Mouse (Mus musculus) layer of hippocampus, postnatal 10 days (tissue): ENCODE measurements at regions not wholly inside any gene's neighbourhood (a gene's known extent, or its start where the extent isn't known, plus 50 kb on each side); places are given as distances from the start of the nearest gene placed in this dataset.

Source experiments
- DNase-seq, 2 experiments: peaks; one replicate each; pipeline ENCODE4 v3.0.0; 2021; ENCODE audit warnings: low spot score in 2 of 2

DNA sequence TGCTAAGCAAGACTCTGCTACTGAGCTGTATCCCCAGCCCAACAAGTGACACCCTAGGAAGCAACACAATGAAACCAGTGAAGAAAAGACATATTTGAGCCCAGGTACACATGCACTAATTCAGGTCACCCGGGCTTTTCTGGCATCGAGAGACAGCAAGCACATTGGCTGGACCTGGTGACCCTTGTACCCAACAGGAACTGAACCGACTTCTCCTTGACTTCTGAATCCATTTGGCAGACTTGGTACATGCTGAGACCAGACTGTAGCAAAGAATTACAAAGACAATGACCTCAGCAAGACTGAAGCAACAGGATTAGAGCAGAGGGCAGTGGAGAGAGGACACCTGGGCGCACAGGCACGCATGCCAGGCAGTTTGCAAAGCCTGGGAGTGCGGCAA lies 79.1 kb downstream of the Sema4f start:
- no peak for DNase-seq

DNA sequence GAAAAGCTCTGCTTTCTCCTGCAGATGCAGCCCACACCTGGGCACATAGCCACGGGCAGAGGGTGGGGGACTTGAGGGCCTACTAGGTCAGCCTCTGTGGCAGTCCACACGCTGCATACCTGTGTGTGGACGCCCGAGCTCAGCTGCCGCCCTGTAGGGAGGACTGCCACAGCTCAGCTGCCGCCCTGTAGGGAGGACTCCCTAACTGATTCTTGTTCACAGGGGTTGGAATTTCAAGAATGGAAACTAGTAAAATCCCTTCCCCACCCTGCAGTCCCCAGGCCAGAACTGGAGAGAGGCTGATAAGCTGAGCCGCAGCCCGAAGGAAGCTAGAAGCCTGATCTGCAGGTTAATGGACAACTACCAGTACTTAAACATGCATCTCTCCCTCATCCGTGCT lies 82.0 kb upstream of the Hk2 start:
- no peak for DNase-seq

DNA sequence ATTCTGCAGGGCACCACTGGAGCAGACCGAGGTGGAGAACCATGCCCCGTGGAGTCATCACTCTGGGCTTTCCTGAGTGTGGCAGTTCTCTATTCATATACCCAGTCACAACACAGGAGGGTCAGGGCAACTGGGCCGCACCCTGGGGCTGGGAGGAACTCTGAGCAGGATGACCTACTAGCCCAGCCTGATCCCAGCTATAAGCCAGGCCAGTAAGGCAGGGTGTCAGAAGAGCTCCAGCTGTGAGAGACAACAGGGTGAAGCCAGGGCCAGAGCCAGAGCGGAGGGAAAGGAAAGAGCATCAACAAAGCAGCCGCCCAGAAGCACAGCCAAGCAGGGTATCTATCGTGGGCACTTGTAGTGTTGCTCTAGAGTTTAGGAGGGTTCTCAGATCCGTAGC lies 81.1 kb upstream of the Hk2 start:
- DNase-seq: no peak

DNA sequence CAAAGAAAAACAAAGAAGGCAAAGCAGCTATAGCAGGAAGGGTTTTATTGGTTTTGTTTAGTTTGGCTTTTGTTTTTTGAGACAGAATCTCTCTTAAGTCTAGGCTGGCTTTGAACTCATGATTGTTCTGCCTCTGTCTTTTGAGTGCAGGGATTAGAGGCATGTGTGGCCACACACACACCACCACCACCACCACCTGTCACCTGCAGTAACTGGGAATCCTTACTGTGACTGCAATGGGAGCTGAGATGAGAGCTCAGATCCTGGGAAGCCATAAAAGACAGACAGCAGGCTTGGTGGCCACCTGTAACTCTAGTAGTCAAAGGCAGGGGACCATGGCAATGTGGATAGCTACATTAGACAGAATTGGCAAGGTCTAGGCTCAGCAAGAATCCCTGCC lies 80.5 kb upstream of the Hk2 start:
- no peak for DNase-seq

DNA sequence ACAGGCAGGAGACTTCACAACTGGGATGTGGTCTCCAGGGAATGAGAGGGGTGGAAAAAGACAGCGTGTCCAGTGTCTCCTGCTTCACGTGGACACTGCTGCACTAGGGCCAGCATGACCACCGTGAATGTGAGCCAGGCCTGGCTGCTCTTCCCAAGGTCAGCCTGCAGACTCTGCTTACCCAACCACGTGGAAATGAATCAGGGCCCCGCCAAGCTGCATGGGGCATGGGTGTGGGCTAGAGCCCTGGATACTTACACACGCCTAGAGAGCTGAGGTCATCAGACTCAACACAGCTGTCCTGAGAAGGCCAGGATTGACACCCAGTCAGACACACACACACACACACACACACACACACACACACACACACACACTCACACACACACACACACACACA lies 80.1 kb upstream of the Hk2 start:
- no peak for DNase-seq

DNA sequence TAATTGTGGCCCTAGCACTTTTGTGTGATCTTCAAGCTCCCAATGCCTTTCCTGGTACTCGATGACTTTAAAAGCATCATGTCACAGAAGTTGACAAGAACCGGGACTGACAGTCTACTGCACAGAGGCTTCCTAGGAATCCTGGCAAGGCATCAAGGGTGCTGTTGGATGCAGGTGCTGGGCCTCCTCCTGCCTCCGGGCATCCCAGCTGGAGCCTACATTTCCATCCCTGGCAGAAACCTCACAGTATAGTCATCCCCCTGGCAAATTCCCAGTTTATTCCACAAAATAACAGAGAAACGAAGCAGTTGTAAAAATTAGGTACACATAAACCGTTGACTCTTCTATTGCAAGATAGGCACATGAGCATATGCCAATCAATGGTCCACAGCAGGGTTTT lies 78.8 kb upstream of the Hk2 start:
- DNase-seq: peak; percentile 23 to 44

DNA sequence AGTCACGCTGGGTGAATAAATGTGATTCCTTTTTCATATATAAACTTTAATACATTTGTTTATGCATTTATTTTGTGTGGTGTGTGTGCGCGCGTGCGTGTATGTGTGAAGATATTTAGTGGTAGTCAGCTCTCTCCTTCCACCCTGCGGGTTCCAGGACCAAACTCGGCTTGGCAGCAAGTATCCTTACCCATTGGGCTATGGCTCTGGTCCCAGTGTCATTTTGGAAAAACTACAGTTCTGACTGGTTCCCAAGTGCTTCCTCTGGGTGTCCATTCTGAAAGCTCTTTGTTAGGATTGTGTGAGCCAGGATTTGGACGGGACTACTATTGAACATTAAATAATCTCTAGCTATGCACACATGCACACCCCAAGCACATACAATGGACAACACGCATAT lies 76.3 kb upstream of the Hk2 start:
- no peak for DNase-seq

DNA sequence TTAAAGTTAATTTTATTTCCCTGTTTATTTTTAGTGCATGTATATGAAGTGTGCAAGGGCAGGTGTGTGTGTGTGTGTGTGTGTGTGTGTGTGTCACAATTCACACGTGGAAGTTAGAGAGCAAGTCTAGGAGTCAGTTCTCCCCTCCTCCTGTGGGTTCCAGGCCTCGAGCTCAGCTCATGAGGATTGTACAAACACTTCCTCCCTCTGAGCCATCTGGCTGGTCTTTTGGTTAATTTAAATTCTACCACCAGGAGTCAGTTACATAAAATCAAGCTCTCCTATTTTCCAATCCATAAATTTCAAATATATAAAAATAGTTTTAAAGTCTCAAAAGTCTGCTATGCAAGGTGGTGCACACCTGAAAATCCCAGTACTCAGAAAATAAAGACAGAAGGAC lies 73.3 kb upstream of the Hk2 start:
- DNase-seq: no peak

DNA sequence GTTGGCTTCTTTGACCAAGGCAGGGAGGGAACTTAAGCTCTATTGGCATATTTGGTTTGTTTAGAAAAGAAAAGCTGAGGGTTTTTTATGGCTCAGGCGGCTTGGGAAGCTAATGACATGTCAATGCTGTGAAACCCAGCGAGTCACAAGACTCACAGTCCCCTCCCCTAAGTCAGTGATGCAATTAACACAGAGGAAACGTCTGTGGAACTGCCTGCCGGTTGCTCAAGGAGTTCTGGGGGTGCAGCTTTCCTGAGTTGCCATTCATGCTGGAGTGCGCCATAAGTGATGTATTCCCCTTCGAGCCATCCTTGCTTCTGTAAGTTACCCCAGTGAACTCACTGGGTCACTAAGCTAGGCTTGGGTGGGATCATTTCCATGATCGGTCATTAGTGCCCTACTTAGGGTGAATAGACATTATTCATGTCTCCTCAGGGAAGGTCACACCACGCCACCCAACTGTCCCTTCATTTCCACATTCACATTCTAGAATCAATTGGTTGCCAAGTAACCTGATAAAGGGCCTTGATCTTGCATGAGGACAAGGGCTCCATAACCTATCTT lies 72.4 kb upstream of the Hk2 start:
- DNase-seq: no peak

DNA sequence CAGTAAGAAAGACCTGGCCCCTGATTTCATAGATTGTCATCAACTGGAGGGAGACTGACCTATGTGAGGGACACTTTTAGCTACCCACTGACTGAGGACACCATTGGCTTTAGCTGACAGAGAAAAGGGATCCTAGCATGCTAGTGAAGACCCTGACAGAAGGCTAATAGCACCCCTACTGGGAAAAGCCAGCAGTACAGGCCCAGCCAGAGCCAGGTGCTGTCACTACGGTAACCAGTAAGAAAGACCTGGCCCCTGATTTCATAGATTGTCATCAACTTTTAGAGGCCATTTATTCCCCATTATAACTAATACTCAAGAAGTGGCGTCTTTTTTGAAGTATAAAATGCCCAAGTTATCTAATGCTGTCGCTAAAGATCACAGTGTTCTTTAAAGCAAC lies 70.2 kb upstream of the Hk2 start:
- DNase-seq: peak in 1 of 2 experiments; percentile 29

DNA sequence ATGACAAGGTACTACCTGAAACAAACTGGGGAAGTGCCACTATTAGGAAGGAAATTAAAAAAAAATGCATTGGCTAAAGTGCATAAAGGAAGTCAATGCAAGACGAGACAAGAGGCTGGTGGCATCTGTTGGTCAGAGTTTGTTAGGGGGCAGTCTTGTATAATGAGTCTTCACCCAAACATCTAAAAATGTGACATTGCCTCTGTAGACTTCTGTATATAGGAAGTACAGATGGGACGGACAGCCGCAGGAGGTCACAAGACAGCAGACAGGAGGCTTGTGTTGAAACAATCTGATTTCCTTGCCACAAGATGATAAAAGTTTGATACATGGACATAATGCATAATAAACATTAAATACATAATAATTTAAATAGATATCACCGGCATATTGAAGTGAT lies 69.6 kb upstream of the Hk2 start:
- no peak for DNase-seq

DNA sequence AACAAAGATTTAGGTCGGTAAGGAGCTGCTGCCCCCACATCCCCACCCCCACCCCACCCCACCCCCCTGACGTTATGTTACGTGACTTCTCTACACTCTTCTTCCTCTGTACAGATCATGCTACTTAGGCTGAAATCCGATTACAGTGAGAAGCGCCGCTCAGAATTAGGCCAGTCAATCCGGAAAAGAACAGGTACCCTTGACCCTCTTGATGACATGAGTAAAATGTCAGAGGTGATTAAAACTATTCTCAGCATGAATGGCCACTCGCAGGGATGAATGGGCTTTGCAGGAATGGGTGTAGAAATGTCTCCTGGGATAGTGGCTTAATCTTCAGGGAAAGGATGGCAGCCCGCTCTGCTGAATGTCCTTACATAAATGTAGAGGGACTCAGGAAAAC lies 63.0 kb upstream of the Hk2 start:
- no peak for DNase-seq

DNA sequence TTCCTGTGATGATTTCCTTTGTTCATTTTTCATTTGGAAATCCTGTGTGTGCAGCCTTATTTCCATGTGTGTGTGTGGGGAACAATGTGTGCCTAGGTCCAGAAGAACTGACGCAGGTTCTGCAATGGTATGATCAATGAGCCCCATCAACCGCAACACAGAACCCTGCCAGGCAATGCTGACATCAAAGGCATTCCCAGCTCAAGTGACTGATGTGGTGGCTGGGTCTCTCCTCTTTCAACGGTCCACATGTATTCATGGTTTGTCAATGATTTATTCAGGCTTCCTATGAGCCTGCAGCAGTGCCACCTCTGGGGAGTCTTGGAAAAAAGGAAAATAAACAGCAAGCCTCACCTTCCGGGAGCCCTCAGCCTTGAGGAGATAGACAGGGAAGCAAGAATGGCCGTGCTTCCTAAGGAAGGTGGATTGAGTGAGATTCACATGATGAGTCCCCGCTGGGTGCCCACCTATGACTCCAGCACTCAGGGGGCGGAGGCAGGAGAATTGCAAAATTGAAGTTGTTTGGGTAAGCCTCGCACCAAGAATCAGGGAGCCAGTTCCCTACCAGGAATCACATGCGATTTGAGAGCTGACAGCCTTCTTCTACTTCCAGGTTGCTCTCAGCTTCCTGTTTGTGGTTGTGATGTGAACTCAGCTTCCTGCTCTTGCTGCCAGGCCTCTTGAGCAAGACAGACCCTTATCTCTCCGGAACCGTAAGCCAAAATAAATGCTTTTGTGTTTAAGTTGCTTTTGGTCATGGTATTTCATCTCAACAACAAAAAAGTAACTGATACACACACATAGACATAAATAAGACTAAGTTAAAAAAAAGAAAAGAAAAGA lies 61.2 kb upstream of the Hk2 start:
- DNase-seq: no peak

DNA sequence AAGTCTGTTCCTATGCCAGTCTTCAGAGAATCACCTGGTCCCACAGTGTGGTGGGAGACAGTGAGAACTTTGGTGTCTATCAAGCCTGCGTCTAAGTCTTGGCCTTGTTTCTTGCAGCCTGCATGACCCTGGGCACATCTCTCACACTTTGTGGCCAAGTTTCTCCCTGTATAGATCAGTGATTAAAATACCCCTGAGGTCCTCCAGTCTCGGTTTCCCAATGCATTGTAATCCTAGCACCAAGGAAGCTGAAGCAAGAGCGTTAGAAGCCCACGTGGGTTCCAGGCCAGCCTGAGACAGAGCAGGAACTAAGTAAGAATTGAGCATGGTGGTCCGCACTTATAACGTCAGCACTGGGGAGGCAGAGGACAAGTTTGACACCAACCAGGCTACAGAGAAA lies 59.6 kb upstream of the Hk2 start:
- no peak for DNase-seq

DNA sequence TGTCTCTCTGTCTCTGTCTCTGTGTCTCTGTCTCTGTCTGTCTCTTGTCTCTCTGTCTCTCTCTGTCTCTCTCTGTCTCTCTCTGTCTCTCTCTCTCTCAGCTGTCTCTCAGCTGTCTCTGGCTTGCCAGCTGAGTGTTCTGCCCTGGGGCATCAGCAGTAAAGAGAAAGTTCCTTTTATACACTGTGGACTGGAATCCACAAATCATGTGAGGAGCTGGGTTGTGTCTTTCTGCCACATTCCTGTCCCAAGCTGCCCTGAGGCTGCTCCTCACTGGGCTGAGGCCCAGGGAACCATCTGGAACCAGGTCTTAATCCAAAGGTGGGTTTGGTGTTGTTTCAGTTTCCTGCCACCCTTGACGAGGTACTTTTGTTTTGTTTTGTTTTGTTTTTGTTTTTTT lies 57.0 kb upstream of the Hk2 start:
- DNase-seq: no peak

DNA sequence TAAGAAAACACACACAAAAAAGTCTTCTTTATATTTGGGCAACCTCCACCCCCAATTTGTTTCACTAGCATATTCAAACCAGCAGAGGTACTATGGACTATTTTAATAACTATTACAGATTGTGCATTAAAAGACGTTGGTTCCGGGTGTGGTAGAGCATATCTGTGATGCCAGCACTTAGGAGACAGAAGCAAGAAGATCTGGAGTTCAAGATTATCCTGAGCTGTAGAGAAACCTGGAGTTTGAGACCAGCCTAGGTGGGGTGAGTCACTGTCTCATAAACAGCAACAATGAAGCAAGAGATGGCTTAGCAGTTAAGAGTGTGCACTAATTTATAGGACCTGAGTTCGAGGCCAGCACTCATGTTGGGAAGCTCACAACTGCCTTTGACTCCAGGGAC lies 50.4 kb upstream of the Hk2 start:
- DNase-seq: no peak

DNA sequence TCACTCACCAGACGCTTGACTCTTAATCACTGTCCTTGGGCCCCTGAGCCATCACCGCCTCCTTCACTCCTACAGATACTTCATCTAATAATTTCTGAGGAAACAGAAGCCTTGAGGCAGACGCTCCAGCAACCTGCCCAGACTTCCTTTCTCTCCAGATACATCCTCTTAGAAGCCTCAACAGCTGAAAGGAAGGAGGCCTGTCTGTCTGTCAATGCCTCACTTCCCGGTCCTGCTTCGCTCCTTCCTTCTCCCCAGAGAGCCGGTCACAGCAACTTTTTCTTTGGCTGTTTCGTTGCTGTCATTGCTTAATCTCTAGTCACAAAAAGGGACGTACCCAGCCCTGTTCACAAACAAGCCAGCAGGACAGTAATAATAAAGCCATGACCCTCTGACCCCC lies 50.0 kb upstream of the Hk2 start:
- peak in 1 of 2 experiments; percentile 14 for DNase-seq
